Mouse (Mus musculus) bone marrow, adult 2 months (tissue): ENCODE data around the gene Adcy9.

Source experiments
- CTCF ChIP-seq: fragments of 200-500 bp; IDR thresholded peaks from 2 replicates; pipeline ENCODE4 v1.5.1; 2011; ENCODE audit warnings: low read length, control low read depth; ENCODE audit not compliant: control insufficient read depth, insufficient read depth
- POLR2A ChIP-seq: fragments of 200-500 bp; IDR thresholded peaks from 2 replicates; pipeline ENCODE4 v1.6.1; 2011; ENCODE audit warnings: low read depth, mild to moderate bottlenecking, control low read depth, low read length, borderline replicate concordance; ENCODE audit not compliant: control insufficient read depth

DNA sequence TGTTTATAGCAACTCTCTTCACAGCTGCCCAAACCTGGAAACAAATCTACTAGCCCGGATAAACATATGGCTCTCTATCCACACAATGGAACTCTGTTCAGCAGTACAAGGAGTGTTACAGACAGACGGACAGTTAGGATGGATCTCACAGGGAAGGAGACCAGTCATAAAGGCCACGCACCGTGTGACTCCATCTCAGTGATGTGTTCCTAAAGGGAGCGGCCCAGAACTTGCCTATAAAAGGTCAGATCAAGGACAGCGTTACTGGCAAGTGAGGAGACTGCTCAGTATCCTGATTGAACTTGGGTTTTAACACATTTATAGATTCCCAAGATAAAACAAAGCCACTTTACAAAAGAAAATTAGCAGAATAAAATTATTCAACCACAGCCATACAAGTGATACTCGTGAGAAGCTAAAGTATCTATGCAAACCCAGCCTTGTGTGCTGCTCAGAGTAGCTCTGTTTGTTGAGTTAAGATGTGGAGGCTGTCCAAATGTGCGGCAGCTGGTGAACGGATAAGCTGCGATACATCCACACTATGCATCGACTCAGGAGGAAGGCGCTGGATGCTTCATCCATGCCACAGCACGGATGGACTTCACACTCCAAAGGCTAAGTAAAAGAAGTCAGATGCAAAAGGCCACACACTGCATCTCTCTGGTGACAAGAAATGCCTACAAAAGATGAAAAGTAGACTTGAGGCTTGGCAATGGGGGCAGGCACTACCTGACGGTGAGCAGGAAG, 78.8 kb downstream of the Adcy9 start:
- TF ChIP-seq CTCF, result no peak
- TF ChIP-seq POLR2A, result no peak
